Mouse (Mus musculus): ENCODE data around the gene Capg. TPM values are rescaled to one million over a fixed set of nuclear protein-coding genes. Genes with fewer than 3 reads are reported as not detected.
A peak's percentile ranks its signal among the peaks of the same experiment; 100 is the strongest.

Gene Capg
- total and polyA plus RNA-seq, 3 experiments = 241 to 283 TPM; not detected in 1

DNA sequence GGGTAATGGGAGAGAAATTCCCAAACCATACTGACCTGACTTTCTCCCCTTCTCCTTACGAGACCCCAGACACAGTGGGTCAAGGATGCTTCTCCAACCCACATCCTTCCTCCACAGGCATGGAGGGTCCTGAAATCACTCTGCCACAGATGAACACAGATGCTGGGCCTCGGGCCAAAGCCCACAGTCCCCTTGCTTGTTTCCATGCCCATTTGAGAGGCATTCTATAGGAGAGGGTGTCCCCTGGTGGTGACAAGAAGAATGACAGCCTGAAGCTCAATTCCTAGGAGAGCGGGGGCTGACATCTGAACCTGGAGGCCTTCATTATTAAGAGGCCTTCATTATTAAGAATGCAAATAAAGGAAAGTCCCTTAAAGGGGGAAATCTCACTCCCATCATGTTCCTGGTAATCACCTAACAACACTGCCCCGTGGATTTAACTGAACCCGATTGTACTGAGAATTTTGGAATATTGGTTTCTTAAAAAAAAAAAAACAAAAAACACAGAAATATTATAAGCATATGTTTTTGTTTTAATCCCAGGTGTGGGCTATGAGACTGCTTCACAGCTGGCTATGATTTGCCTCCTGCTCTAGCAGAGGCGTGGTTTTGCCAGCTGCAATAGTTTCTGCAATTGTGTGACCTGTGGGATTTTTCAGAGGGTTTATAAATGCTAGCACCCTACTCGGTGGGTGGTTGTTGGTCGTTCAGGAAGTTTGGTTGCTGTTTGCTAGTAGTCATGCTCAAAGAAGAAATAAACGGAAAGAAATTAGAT is 10.0 kb upstream of the Capg start (continued):
- TF ChIP-seq TCF12 (IDR thresholded peaks at IDR 0.05; ENCODE audit: low read depth, low read length) = 0 out of 2 replicates have a peak, but pooled peaks have one; percentile 10
- no peak for TF ChIP-seq ZKSCAN1 (IDR thresholded peaks at IDR 0.05; ENCODE audit: low read depth, low read length)
- no peak for TF ChIP-seq ELF1 (IDR thresholded peaks at IDR 0.05; ENCODE audit: low read depth, low read length)
- TF ChIP-seq SIN3A (IDR thresholded peaks at IDR 0.05; ENCODE audit: low read length) = peak; percentile 69

DNA sequence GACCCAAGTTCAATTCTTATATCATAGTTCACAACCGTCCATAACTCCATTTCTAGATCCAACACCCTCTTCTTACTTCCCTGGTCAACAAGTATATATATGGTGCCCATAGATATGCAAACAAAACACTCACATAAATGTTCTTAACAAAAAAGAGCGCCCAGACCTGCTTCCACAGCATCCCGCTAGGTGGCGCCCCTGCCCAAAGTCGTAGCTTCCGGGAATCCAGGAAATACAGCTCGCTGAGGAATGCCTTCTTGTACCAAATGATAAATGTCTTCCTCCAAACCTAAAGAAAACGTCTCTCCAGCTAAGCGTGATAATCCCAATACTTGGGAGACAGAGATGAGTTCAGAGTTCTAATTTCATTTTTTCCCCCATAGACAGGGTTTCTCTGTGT is 9.0 kb upstream of the Capg start:
- peaks cover 0 to 13% of the 10 kb centered on the region in 2 experiments; a peak in 2 of 4 replicates for H3K36me3 ChIP-seq (ENCODE audit: control insufficient read depth in 1 of 2, insufficient read depth in 2 of 2, low read length in 2 of 2)
- H3K4me1 ChIP-seq (ENCODE audit: control insufficient read depth in 1 of 2, insufficient read depth in 2 of 2, low read length in 2 of 2) = peaks cover 0 to 17% of the 10 kb centered on the region in 2 experiments; a peak in 2 of 4 replicates
- peak overlapping the region; percentile 55 for H3K27ac ChIP-seq (ENCODE audit: control insufficient read depth, low read depth, low read length)
- no peaks in the 10 kb centered on the region; the same call in 1 of the 2 replicates for H3K79me2 ChIP-seq (ENCODE audit: control insufficient read depth, insufficient read depth, low read length, poor library complexity)
- no peaks in the 10 kb centered on the region for H3K27me3 ChIP-seq (ENCODE audit: control insufficient read depth in 1 of 2, insufficient read depth in 2 of 2, low read length in 2 of 2)
- peak overlapping the region; percentile 67 for H3K9ac ChIP-seq (ENCODE audit: control insufficient read depth, low read depth, low read length, poor library complexity, severe bottlenecking)
- H3K9me3 ChIP-seq (replicated peaks; ENCODE audit: insufficient read depth, low read length) = no peaks in the 10 kb centered on the region
- peak overlapping the region; percentile 34 to 59 for H3K4me3 ChIP-seq (ENCODE audit: control insufficient read depth in 1 of 2, insufficient read depth in 1 of 2, low read depth in 2 of 2, low read length in 2 of 2)
- peak; percentile 94 for DNase-seq (ENCODE audit: low read depth, low spot score)
- no peak for TF ChIP-seq CHD2 (IDR thresholded peaks at IDR 0.05; ENCODE audit: low read length)
- TF ChIP-seq POLR2AphosphoS2 (IDR thresholded peaks at IDR 0.05; ENCODE audit: low read length) = no peak
- peak; percentile 59; the same call in 1 of the 2 replicates for TF ChIP-seq RCOR1 (IDR thresholded peaks at IDR 0.05; ENCODE audit: low read depth, low read length)
- no peak for TF ChIP-seq NRF1 (IDR thresholded peaks at IDR 0.05; ENCODE audit: insufficient read depth, low read depth, low read length, poor library complexity, severe bottlenecking)
- TF ChIP-seq TCF12 (IDR thresholded peaks at IDR 0.05; ENCODE audit: low read depth, low read length) = peak; percentile 53
- no peak for TF ChIP-seq GATA1 (IDR thresholded peaks at IDR 0.05; ENCODE audit: low read depth, low read length)
- 0 out of 2 replicates have a peak, but pooled peaks have one; percentile 51 for TF ChIP-seq ETS1 (IDR thresholded peaks at IDR 0.05; ENCODE audit: low read depth, low read length)
- no peak for TF ChIP-seq UBTF (IDR thresholded peaks at IDR 0.05; ENCODE audit: borderline replicate concordance, insufficient read depth, low read depth, low read length)
- TF ChIP-seq ELF1 (IDR thresholded peaks at IDR 0.05; ENCODE audit: low read depth, low read length) = peak; percentile 97
- peak; percentile 99 for TF ChIP-seq SMC3 (IDR thresholded peaks at IDR 0.05; ENCODE audit: low read depth, low read length)
- TF ChIP-seq GABPA (IDR thresholded peaks at IDR 0.05; ENCODE audit: low read depth, low read length) = 0 out of 2 replicates have a peak, but pooled peaks have one; percentile 55
- TF ChIP-seq RAD21 (IDR thresholded peaks at IDR 0.05; ENCODE audit: low read depth, low read length) = peak; percentile 83
- no peak for TF ChIP-seq POLR2AphosphoS5 (IDR thresholded peaks at IDR 0.05; ENCODE audit: borderline replicate concordance, low read depth, low read length)
- TF ChIP-seq MAZ (IDR thresholded peaks at IDR 0.05; ENCODE audit: low read depth, low read length) = peak; percentile 73; the same call in 1 of the 2 replicates
- no peak for TF ChIP-seq TAL1 (IDR thresholded peaks at IDR 0.05; ENCODE audit: low read length)
- no peak for TF ChIP-seq MEF2A (IDR thresholded peaks at IDR 0.05; ENCODE audit: extremely low read depth, insufficient replicate concordance, low read depth, low read length, poor library complexity, severe bottlenecking)
- TF ChIP-seq MYC (IDR thresholded peaks at IDR 0.05; ENCODE audit: low read depth, low read length) = peak; percentile 66; the same call in 1 of the 2 replicates
- TF ChIP-seq TBP (IDR thresholded peaks at IDR 0.05; ENCODE audit: low read depth, low read length) = no peak
- TF ChIP-seq MAFK (IDR thresholded peaks at IDR 0.05; ENCODE audit: borderline replicate concordance, low read depth, low read length) = 0 out of 2 replicates have a peak, but pooled peaks have one; percentile 22
- TF ChIP-seq BHLHE40 (IDR thresholded peaks at IDR 0.05; ENCODE audit: borderline replicate concordance, low read depth, low read length) = no peak
- TF ChIP-seq KAT2A (conservative IDR thresholded peaks at IDR 0.05; ENCODE audit: low read depth, low read length) = 0 out of 2 replicates have a peak, but pooled peaks have one; percentile 19
- peak; percentile 37 to 47 for TF ChIP-seq EP300 (IDR thresholded peaks at IDR 0.05; ENCODE audit: low read depth in 1 of 2, low read length in 2 of 2)
- TF ChIP-seq ZMIZ1 (IDR thresholded peaks at IDR 0.05; ENCODE audit: low read depth, low read length) = 0 out of 2 replicates have a peak, but pooled peaks have one; percentile 51
- 0 out of 2 replicates have a peak, but pooled peaks have one; percentile 55 for TF ChIP-seq E2F4 (IDR thresholded peaks at IDR 0.05; ENCODE audit: borderline replicate concordance, low read depth, low read length)
- TF ChIP-seq JUND (IDR thresholded peaks at IDR 0.05; ENCODE audit: low read depth, low read length) = 0 out of 2 replicates have a peak, but pooled peaks have one; percentile 45
- peak in 1 of 2 experiments; percentile 43; a peak in 2 of 4 replicates for TF ChIP-seq POLR2A (IDR thresholded peaks at IDR 0.05; ENCODE audit: control insufficient read depth in 1 of 2, insufficient read depth in 1 of 2, low read depth in 1 of 2, low read length in 2 of 2, poor library complexity in 1 of 2)
- no peak for TF ChIP-seq MYB (IDR thresholded peaks at IDR 0.05; ENCODE audit: low read depth, low read length)
- TF ChIP-seq CTCF (IDR thresholded peaks at IDR 0.05 in 2 of 3, conservative IDR thresholded peaks at IDR 0.05 in 1 of 3; ENCODE audit: control insufficient read depth in 1 of 3, insufficient read depth in 1 of 3, low read depth in 2 of 3, low read length in 3 of 3, poor library complexity in 1 of 3, severe bottlenecking in 1 of 3) = peak; percentile 88 to 99 (median 92)
- no peak for TF ChIP-seq CHD1 (IDR thresholded peaks at IDR 0.05; ENCODE audit: low read depth, low read length)
- no peak for TF ChIP-seq MXI1 (IDR thresholded peaks at IDR 0.05; ENCODE audit: low read depth, low read length)
- TF ChIP-seq MAX (IDR thresholded peaks at IDR 0.05; ENCODE audit: low read length) = peak; percentile 42
